25 mouse cellular contexts compared by ENCODE assay signal in genomic region chr14:117415045-117415444, GRCm38 (mm10).
DNase-seq lines count a peak whose midpoint lies in the region; ATAC-seq and TF ChIP-seq lines count a peak whose summit lies in the region.
"Had no signal": no experiment of that assay in that cellular context is flagged by ENCODE, and none has a peak within 500 bp of the region (broad histone marks: within the 10 kb centered on the region; RNA-seq: fewer than 3 reads in every experiment).

No protein-coding gene starts in this region.

- no peak for TF ChIP-seq RAD21 in MEL (IDR thresholded peaks at IDR 0.05; ENCODE audit: low read depth, low read length)

- no peaks in the 10 kb centered on the region for H3K4me1 ChIP-seq in MEL (ENCODE audit: control insufficient read depth in 1 of 2, insufficient read depth in 2 of 2, low read length in 2 of 2)
- H3K4me1 ChIP-seq: embryonic facial prominence, embryonic 10.5 days; embryonic facial prominence, embryonic 12.5 days; forebrain, embryonic 12.5 days had no signal

- TF ChIP-seq POLR2A in MEL (IDR thresholded peaks at IDR 0.05; ENCODE audit: control insufficient read depth in 1 of 2, insufficient read depth in 1 of 2, low read depth in 1 of 2, low read length in 2 of 2, poor library complexity in 1 of 2): no peak

- H3K79me2 ChIP-seq in MEL (ENCODE audit: control insufficient read depth, insufficient read depth, low read length, poor library complexity): no peaks in the 10 kb centered on the region

- H3K4me3 ChIP-seq in MEL (ENCODE audit: control insufficient read depth in 1 of 2, insufficient read depth in 1 of 2, low read depth in 2 of 2, low read length in 2 of 2): no peak overlapping the region
- H3K4me3 ChIP-seq: embryonic facial prominence, embryonic 10.5 days; embryonic facial prominence, embryonic 12.5 days; forebrain, embryonic 10.5 days; forebrain, embryonic 12.5 days had no signal

- TF ChIP-seq CTCF in MEL (IDR thresholded peaks at IDR 0.05 in 2 of 3, conservative IDR thresholded peaks at IDR 0.05 in 1 of 3; ENCODE audit: control insufficient read depth in 1 of 3, insufficient read depth in 1 of 3, low read depth in 2 of 3, low read length in 3 of 3, poor library complexity in 1 of 3, severe bottlenecking in 1 of 3): no peak

- H3K9ac ChIP-seq in MEL (ENCODE audit: control insufficient read depth, low read depth, low read length, poor library complexity, severe bottlenecking): no peak overlapping the region
- H3K9ac ChIP-seq: embryonic facial prominence, embryonic 12.5 days; forebrain, embryonic 12.5 days had no signal

- peak; percentile 14 for DNase-seq in MEL (ENCODE audit: low read depth, low spot score)
- no peak for DNase-seq in retina, embryonic 14.5 days (ENCODE audit: low spot score)
- no peak for DNase-seq in gastrocnemius, postnatal 25 days
- no peak for DNase-seq in layer of hippocampus, adult 11-12 months (ENCODE audit: low spot score)
- DNase-seq: adrenal gland, adult 2 months; adrenal gland, postnatal 10 days; adrenal gland, postnatal 25 days; B cell, adult 2 months; cerebellum, adult 11 months; cerebellum, adult 18-20 months; cerebellum, adult 8-10 months; cerebellum, adult 9-11 months; cerebellum, postnatal 14 days; cerebellum, postnatal 36 days had no signal

- H3K27me3 ChIP-seq in MEL (ENCODE audit: control insufficient read depth in 1 of 2, insufficient read depth in 2 of 2, low read length in 2 of 2): no peaks in the 10 kb centered on the region
- H3K27me3 ChIP-seq: CH12.LX; embryonic facial prominence, embryonic 12.5 days; forebrain, embryonic 12.5 days had no signal

- peak in 1 of 2 experiments; percentile 20; a peak in 1 of 4 replicates for TF ChIP-seq EP300 in MEL (IDR thresholded peaks at IDR 0.05; ENCODE audit: low read depth in 1 of 2, low read length in 2 of 2)

- H3K36me3 ChIP-seq in MEL (ENCODE audit: control insufficient read depth in 1 of 2, insufficient read depth in 2 of 2, low read length in 2 of 2): no peaks in the 10 kb centered on the region
- H3K36me3 ChIP-seq: embryonic facial prominence, embryonic 10.5 days; embryonic facial prominence, embryonic 12.5 days; forebrain, embryonic 10.5 days; forebrain, embryonic 12.5 days; G1E had no signal

- H3K9me3 ChIP-seq in MEL (replicated peaks; ENCODE audit: insufficient read depth, low read length): no peaks in the 10 kb centered on the region
- H3K9me3 ChIP-seq: embryonic facial prominence, embryonic 10.5 days; embryonic facial prominence, embryonic 12.5 days; forebrain, embryonic 10.5 days; forebrain, embryonic 12.5 days had no signal

- no peak overlapping the region for H3K27ac ChIP-seq in MEL (ENCODE audit: control insufficient read depth, low read depth, low read length)
- H3K27ac ChIP-seq: embryonic facial prominence, embryonic 10.5 days; embryonic facial prominence, embryonic 12.5 days; forebrain, embryonic 10.5 days; forebrain, embryonic 12.5 days had no signal

- ATAC-seq in granulocyte monocyte progenitor cell, adult 5-6 weeks (replicated peaks; ENCODE audit: poor library complexity, severe bottlenecking): peak; percentile 93
- peak; percentile 30; the same call in 1 of the 2 replicates for ATAC-seq in megakaryocyte, adult 5-6 weeks (ENCODE audit: poor library complexity, severe bottlenecking)
- ATAC-seq: CD4-positive, CD25-positive, alpha-beta regulatory T cell, adult 4 months; forebrain, embryonic 14.5 days; forebrain, embryonic 16.5 days had no signal

TF ChIP-seq in MEL, 35 proteins besides CTCF, POLR2A, EP300 and RAD21:
- no peak for TF ChIP-seq TAL1 (IDR thresholded peaks at IDR 0.05; ENCODE audit: low read length)
- no peak for TF ChIP-seq POLR2AphosphoS5 (IDR thresholded peaks at IDR 0.05; ENCODE audit: borderline replicate concordance, low read depth, low read length)
- TF ChIP-seq E2F4 (IDR thresholded peaks at IDR 0.05; ENCODE audit: borderline replicate concordance, low read depth, low read length): no peak
- no peak for TF ChIP-seq MYB (IDR thresholded peaks at IDR 0.05; ENCODE audit: low read depth, low read length)
- TF ChIP-seq TCF12 (IDR thresholded peaks at IDR 0.05; ENCODE audit: low read depth, low read length): no peak
- TF ChIP-seq ZC3H11A (IDR thresholded peaks at IDR 0.05; ENCODE audit: low read depth, low read length): no peak
- TF ChIP-seq GABPA (IDR thresholded peaks at IDR 0.05; ENCODE audit: low read depth, low read length): no peak
- TF ChIP-seq JUND (IDR thresholded peaks at IDR 0.05; ENCODE audit: low read depth, low read length): no peak
- no peak for TF ChIP-seq MXI1 (IDR thresholded peaks at IDR 0.05; ENCODE audit: low read depth, low read length)
- TF ChIP-seq MYC (IDR thresholded peaks at IDR 0.05; ENCODE audit: low read depth, low read length): no peak
- TF ChIP-seq TBP (IDR thresholded peaks at IDR 0.05; ENCODE audit: low read depth, low read length): no peak
- no peak for TF ChIP-seq CHD1 (IDR thresholded peaks at IDR 0.05; ENCODE audit: low read depth, low read length)
- no peak for TF ChIP-seq KAT2A (conservative IDR thresholded peaks at IDR 0.05; ENCODE audit: low read depth, low read length)
- no peak for TF ChIP-seq ZMIZ1 (IDR thresholded peaks at IDR 0.05; ENCODE audit: low read depth, low read length)
- TF ChIP-seq ZNF384 (IDR thresholded peaks at IDR 0.05; ENCODE audit: low read depth, low read length): no peak
- no peak for TF ChIP-seq CHD2 (IDR thresholded peaks at IDR 0.05; ENCODE audit: low read length)
